Mouse (Mus musculus) cerebellum, postnatal 36 days (tissue): ENCODE results near the gene Slc25a20.
A peak's percentile ranks its signal among the peaks of the same experiment; 100 is the strongest.
"Not testable (repeated sequence)": the region's sequence is repeated elsewhere in the genome, so short reads cannot be mapped to it uniquely, and the experiment has no call there.

ENCODE experiments used
- DNase-seq, 2 experiments: peaks; one replicate each; pipeline ENCODE4 v3.0.0; 2021 to 2022; ENCODE audit warnings: mixed read lengths in 2 of 2

Slc25a20 gene

DNA sequence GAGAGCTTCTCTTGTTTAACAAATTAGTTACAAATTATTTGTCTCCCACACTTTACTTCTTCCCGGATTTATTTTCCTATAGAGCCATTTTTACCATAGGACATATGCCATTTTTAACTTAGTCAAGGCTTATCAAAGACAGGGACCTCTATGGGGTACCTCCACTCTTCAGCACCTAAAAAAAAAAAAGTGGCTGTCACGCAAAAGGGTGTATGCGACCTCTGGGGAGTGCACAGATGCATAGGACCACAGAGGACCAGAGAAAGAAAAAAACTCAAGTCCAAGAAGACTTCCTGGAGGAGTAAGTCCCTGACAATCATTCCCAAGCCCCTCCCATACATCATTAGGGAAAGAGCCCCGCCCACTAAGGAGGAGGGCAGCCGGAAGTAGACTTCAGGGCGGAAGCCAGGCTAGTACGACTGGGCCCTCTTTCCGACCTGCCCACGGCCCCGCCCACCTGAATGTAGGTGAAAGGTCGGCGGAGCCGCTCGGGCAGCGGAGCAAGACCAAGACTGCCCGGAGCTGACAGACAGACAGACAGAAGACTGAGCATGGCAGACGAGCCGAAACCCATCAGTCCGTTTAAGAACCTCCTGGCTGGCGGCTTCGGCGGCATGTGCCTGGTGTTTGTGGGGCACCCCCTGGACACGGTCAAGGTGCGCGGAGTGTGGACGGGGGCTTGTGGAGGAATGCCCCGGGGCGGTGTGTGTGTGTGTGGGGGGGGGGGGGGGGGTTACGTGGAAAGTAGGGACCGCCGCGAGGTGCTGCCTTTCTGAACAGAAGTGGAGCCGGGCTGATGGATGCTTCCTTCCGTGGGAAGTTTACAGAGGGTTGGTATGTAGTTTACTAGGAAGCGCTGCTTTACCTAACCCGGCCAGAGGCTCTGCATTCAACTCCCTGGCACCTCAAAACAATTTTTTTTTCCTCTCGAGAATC, at the start of gene Slc25a20:
Slc25a20 (plus strand) TSS at position 412 of the 936 bp plus-strand sequence.
- DNase-seq = peak; percentile 57 to 72

DNA sequence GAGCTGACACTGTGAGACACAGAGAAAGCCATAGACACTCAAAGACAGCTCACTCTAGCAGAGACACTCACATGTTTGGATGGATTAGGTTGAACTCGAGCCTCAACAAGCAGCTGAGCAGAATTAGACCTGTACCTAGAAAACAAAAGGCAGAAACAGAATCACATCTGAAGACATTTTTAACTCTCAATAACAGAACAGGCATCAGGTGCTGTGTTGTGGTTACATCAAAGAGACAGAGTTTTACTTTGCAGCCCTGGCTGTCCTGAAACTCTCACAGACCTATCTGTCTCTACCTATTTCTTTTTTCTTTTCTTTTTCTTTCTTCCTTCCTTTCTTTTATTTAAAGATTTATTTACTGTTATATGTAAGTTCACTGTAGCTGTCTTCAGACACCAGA, 44.6 kb upstream of the Slc25a20 start:
- DNase-seq = no peak

DNA sequence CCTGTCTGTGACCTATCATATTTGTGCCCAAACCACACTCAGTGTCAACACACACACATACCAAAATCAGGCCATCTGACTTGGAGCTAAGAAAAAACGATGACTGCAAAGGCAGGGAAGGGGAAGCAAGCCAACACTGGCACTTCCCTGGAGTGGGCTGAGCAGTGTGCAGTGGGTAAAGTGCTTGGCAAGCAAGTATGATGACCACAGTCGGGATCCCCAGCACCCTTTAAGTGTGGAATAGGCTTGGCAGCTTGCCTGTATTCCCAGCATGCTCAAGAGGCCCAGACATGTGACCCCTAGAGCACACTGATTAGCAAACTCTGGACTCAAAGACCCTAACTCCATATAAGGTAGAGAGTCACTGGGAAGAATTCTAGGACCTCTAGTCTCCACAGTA, 35.4 kb upstream of the Slc25a20 start:
- DNase-seq = peak in 1 of 2 experiments; percentile 14

DNA sequence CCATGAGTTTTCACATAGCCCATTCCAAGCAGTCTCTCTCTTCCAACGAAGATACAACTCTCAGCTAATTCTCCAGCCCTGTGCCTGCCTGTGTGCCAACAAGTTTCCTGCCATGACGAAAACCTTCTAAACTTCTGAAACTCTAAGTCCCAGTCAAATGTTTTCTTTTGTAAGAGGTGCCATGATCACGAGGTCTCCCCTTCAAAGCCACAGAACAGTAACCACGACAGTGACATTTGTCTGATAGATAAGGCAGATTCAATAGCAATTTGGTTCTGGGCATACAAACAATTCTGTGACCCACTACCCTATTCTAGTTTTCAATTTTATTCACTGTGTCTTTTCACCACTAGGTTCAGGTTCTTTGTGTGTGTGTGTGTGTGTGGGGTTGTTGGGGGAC, 33.7 kb upstream of the Slc25a20 start:
- DNase-seq = no peak

DNA sequence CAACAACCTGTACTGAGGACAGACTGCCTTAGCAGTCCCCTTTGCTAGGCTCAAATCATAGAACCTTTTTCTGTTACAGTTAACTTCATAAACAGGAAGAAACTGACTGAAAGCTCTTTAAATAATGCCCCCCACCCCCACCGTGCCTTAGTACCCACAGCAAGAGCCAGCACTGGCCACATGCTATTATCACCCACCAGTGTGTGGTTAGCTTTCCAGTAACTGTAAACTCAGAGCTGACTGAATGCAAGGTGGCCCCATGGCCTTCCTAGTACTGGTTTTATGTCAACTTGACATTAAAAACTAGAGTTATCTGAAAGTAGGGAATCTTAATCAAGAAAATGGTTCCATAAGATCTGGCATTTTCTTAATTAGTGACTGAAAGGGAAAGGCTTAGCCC, 31.2 kb upstream of the Slc25a20 start:
- DNase-seq = no peak

DNA sequence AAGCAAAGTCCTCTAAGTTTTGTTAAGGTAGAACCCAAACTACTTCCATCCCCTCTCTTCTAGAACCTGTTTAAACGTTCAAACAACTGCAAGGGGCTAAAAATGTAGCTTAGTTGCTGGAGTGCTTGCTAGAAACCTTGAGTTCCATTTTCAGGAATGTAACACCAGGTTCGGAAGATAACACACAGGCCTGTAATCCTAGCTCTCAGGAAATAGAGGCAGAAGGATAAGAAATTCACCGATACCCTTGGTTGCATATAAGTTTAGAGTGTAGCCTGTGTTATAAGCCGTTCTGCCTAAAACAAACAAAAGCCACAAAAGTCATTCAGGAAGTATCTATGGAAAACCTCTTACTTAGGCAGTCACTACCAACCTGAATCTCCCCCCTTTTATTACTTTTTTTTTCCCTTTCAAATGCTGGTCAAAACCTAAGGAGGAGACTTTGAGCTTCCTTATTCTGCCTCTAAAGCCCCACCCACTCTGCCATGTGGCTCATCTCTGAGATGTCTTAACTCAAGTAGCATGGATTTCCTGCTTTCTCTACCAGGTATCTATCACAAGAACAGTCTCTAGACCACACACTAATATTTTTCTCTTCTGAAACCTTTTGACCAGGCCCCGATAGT, 30.1 kb upstream of the Slc25a20 start:
- DNase-seq = no peak

DNA sequence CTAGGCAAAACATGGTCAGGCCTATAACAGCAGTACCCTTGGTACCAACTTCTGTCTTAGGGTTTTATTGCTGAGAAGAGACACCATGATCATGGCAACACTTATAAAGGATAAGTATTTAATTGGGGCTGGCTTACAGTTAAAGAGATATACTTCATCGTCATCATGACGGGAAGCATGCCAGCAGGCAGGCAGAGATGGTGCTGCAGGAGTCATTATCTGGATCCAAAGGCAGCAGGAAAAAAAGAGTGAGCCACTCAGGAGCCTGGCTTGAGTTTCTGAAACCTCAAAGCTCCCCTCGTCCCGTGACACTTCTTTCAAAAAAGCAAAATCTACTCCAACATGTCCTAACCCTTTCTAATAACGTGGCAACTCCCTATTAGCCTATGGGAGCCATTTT, 29.5 kb upstream of the Slc25a20 start:
- no peak for DNase-seq

DNA sequence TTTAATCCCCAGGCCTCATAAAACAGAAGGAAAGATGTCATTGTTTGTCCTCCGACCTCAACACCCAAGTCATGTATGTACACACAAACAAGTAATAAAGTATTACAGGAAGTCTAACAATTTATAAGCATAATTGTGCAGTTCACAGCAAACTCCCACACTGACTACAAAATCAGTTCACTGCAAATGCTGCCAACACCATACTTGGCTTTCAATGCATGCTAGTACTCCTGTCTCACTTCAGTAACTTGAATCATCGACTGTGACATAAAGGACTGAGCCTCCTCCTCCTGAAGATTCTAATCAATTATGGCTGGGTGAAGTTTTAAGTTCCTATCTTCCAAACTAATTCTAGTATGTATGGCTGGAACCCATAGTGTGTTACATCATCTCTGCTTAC, 28.0 kb upstream of the Slc25a20 start:
- no peak for DNase-seq

DNA sequence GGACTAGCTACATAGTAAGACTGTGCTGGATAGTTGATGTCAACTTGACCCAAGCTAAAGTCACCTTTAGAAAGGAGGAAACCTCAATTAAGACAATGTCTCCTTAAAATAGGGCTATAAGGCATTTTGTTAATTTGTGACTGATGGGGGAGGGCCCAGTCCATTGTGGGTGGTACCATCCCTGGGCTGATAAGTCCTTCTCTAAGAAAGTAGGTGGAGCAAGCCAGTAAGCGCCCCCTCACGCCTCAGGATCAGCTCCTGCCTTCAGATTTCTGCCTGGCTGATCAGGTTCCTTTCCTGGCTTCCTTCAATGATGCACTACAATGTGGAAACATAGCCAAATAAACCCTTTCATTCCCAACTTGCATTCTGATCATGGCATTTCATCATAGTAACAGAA, 26.5 kb upstream of the Slc25a20 start:
- no peak for DNase-seq

DNA sequence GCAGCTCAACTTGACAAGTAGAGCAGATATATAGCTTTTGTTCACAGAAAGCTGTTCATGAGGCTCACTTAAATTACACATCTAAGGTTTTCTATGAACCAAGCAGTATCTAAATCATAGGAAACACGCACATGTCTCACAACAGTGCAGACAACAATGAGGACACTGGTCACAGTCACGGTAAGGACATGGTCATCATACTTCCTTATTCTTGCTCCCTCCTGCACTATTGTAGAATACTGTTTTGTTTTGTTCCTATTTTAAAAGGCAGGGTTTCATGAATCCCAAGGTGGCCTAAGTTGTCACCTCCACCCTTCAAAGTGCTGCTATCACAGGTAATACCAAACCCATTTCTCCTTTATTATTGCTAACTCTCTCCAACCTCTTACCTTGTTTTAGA, 22.1 kb upstream of the Slc25a20 start:
- DNase-seq = no peak

DNA sequence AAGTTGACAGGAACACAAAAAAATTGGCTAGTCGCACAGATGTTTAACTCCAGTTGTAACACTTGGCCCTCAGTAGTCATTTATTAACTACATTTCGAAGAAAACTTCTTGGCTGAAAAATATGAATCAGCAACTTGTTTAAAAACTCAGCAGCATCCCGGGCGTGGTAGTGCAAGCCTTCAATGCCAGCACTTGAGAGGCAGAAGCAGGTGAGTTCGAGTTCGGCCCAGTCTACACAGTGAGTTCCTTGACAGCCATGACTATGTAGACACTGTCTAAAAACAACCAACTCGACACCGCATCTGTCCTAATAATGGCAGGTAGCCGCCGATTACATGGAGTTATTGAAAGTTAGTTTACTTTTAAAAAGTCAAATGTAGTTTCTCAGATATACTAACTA, 13.7 kb upstream of the Slc25a20 start:
- DNase-seq = peak in 1 of 2 experiments; percentile 10

DNA sequence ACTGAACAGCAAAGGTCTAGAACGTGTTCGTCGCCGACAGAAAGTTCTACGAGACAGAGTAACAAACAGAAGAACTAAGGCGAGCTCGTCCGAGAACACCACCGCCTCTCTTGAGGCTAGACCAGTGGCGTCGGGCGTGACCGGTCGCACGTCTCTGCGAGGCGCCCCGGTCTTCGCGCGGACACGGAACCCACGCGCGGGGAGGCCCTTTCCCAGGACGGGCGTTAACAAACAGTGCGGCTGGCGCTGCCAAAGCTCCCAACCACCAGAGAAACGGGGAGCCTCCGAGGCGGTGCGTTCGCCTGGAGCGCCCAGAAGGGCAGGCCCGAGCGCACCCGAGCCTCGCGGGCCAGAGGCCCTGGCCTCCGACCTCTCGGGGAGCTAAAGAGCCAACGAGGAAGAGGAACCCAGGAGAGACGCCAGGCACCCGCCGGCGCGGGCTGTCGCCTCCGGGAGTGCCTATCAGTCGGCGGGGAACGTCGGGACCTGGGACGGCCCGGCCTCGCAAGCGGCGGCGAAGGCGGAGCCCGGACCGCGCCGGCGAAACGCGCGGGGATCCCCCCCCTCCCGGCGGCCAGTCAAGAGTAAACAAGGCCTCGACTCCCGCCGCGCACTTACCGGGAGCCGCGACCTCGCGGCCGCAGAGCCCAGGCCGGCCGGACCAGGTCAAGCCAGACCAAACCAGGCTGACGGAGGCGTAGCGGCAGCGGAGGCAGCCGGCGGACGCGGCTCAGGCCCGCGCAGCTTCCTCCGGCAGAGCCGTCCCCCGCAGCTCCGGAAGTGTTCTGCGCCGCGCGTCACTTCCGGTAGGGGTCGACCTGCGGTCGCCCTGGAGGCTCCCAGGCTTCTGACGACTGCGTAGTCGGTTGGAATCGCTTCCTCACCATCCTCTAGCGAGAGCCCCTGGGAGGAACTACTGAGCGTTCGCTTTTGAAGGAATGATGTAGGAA, 13.0 kb upstream of the Slc25a20 start, which contains the start of gene Arih2:
Arih2 (minus strand) TSS at position 776 of the 950 bp plus-strand sequence.
- peak; percentile 89 to 91 for DNase-seq

DNA sequence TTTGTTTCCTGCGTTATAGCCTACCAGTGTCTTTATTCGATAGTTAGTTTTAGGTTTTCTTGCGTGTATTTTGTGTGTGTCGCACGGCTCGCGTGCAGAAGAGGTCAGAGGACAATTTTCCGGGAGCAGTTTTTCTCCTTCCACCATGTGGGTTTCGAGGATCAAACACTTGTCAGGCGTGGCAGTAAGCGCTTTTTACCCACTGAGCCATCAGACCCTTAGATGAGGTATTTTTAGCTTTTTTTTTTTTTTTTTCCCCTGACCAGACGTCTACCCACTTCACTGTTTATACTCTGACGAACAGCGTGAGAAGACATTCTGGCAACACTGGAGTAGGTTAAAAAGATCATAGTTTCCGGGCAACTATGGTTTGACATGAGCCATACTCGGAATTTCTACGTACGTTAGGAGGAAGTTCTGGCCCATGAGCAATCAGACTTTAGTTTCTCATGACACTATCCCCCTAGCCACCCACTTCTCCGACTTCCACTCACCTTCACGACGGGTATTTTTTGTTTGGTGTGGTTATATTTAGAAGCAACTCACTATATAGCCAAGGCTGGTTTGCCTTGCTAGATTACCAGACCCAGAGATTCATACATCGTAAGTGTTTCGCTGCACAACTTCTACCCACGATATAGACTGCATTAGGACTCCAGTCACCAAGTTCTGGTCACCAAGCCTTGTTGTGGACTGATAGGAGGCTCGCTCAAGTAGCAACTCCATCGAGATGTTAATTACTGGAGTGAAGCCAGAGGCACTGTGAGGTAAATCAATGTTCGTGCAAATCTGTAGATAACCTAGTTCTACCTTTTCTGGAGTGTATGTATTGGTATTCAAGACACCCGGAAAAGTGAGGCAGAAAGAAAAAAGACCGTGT, 12.1 kb upstream of the Slc25a20 start:
- peak in 1 of 2 experiments; percentile 11 for DNase-seq

DNA sequence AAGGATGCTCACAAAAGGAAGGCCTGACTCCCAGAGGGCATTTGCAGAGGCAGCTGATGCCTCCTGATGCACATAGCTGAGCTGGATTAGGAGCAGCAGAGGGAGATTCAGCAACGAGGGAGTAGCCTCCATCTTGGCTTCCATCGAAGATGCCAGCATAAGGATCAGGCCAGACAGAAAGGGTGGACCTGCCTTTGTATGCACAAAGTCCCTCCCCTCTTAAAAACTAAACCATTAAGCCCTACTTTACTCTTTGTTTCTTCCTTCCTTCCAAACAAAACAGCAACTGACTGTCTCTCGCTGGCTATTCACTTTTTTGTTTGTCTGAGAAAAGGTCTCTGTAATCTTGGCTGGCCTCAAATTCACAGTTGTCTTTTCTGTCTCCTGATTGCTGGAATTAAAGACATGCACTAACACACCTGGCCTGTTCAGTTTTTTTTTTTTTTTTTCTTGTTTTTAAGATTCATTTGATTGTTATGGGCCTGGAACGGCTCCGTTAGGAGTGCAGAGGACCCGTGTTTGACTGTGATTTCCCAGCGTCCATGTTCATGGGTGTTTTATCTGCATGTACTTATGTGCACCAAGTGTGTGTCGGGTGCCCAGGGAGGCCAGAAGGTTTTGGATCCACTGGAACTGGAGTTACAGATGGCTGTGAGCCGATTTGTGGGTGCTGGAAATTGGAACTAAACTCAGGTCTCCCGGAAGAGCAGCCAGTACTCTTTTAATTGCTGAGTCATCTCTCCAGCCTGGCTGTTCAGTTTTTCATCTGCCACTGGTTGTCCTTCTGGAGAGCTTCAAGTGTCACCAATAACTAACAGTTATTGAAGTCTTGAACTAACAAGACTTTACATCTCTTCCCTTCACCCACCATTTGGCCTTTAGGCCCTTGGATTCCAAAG, 7.1 kb upstream of the Slc25a20 start:
- no peak for DNase-seq

DNA sequence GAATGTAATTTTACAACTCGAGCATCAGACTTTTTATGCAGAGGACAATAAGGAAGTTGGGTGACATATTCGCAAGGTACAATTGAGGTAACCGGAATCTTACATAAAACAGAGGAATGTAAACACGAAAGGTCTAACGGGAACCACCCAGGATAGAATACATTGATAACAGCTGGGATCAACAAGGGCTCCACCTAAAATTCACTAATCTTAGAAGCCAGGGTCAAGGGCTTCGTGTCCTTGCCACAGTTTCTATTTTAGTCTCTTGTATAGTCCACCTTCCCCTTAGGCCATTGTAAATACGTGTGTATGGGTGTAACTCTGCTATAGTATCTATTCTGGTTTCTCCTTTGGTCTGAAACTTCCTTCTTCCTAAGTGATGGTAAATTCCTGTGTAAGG, 6.0 kb upstream of the Slc25a20 start:
- DNase-seq = not testable (repeated sequence)

DNA sequence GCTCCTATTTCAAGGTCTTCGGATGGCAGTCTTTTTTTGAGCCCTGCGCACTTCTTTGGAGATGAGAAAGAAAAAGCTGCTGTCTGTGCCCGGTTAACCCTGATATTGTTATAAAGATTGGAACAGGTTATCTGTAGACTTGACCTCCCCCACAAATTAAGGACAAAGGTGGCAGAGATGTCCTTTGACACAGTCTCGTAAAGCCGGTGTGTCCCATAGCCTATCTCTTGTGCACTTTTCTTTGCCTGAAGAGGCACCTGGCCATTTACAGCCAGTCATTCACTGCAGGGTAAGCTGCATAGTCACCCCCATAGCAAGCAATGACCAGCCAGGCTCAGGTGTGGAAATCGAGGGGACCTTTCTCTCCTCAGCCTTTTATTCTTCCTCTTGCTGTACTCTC, 772 bp downstream of the Slc25a20 start:
- DNase-seq = no peak

DNA sequence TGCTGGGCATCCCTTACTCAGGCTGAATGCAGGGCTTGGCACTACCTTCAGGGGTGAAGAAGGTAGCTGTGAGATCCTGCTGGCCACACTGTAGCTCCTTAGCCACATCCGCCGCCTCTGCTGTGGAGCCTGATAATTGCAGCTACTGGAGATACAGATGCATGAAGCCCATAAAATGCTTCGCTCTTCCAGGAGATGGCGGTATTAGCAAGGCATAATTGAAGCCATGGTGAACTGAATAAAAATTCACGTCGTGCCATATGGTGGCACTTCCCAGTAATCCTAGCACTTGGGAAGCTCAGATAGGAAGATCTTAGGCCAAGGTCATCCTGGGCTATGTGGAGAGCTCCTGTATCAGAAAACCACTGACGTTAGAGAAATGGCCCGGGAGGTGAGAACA, 8.0 kb downstream of the Slc25a20 start:
- no peak for DNase-seq

DNA sequence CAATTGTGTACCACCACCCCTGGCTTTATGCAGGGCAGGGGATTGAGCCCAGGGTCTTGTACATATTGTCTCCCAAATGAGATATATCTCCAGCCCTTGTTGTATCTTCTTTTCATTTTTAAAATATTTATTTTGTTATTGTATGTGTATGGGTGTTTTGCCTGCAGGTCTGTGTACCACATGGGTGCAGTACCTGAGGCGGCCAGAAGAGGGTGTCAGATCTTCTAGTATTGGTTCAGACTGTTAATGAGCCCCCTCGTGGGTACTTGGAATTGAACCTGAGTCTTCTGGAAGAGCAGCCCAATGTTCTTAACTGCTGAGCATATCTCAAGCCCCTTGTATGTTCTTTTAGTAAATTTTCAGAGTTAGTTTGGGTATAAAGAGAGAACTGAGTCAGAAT, 11.3 kb downstream of the Slc25a20 start:
- no peak for DNase-seq

DNA sequence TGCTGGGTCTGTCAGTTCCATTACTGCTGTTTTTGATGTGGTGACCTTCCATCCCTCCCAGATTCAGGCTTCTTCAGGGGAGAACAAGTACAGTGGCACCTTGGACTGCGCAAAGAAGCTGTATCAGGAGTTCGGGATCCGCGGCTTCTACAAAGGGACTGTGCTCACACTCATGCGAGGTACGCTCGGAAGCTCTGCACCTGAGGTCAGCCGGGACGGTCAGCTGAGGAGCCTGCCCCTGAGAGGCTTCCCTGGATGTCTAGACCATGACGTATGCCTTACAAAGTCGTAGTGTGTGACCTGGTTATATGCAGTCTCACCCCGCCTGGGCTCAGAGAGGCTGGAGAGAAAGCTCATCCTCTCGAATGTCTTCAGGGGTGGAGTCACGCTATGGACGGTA, 18.1 kb downstream of the Slc25a20 start:
- DNase-seq = no peak

DNA sequence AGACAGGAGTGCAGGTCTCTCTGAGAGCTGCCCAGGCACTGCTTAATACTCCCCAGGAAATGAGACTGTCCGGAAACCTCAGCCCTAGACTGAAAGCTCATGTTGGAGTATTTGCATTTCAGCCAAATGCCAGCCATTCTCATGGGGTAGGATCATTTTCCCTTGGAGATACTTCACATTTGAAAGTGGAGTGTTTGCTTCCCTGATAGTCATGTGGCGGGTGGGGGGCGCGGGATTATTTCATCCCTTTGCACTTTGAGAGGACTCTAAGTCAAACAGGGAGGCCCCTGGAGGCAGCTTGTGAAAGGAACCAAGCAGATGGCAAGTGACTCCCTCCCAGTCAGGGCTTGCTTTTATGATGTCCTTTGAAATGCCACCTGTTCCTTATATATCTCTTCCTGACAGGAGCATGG, 24.6 kb downstream of the Slc25a20 start:
- peak in 1 of 2 experiments; percentile 20 for DNase-seq

DNA sequence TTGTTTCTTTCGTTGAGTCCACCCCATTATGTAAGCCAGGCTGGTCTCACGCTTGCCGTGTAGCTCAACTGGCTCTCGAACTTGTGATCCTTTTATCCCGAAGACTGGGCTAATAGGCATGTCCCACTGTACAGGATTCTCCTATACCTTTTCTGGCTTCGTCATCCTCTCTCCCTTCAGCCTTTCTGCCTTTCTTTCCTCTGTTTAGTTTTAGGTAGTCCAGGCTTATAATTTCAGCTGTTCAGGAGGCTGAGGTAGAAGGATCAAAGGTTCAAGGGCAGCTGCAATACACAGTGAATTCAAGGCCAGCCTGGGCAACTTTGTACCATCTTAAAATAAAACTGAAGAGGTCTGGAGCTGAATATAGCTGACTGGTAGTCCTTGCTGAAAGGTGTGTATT, 25.3 kb downstream of the Slc25a20 start:
- DNase-seq = no peak
